Comparison of ENCODE assay signal across 18 mouse cellular contexts in the genomic region with DNA sequence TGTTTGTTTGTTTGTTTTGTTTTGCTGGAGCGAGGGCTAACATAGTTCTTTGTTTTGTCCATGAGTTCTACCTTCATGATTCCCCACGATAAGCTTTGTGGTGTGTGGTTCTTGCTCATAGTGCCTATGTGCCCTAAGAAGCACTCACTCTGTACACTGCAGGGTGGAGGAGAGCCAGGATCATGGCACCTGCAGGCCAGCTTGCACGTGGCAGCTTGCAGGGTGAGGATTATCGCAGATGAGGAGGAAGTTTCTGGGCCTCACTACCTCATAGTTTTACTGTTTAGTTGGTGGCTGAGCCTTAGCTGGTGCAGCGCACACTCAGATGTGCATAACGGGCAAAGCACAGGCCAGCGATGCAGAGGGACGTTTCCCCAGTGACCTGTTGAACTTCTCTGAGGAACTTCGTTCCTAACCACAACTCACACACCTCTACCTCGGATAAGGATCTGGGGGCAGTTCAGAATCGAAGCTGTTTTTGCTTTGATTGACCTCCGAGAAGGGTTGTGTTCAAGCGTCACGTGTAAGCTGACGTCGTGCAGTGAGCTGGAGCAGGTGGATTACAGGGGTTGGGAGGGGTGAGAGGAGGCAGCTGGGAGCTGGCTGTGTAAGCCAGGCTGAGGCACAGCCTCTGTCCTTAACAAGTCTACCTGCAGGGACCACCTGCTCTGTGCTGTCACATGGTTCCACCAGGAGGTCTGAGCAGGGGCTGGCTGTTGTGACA.
A peak's percentile ranks its signal among the peaks of the same experiment; 100 is the strongest.
DNase-seq lines count a peak whose midpoint lies in the region; ATAC-seq and TF ChIP-seq lines count a peak whose summit lies in the region.
"Had no signal": no experiment of that assay in that cellular context is flagged by ENCODE, and none has a peak within 500 bp of the region (broad histone marks: within the 10 kb centered on the region; RNA-seq: fewer than 3 reads in every experiment).

No protein-coding gene starts in this region.

- no peak for TF ChIP-seq CTCF in brain, embryonic 14.5 days (IDR thresholded peaks at IDR 0.05; ENCODE audit: borderline replicate concordance, extremely low read depth, insufficient read depth, insufficient read length)

- H3K27me3 ChIP-seq in forebrain, embryonic 12.5 days: no peaks in the 10 kb centered on the region
- no peaks in the 10 kb centered on the region for H3K27me3 ChIP-seq in forebrain, embryonic 16.5 days (replicated peaks; ENCODE audit: control insufficient read depth, insufficient read depth, low read length)
- H3K27me3 ChIP-seq in midbrain, embryonic 12.5 days: no peaks in the 10 kb centered on the region
- no peaks in the 10 kb centered on the region for H3K27me3 ChIP-seq in midbrain, embryonic 11.5 days (ENCODE audit: control insufficient read depth, insufficient read depth, low read length)
- no peaks in the 10 kb centered on the region for H3K27me3 ChIP-seq in stomach, embryonic 16.5 days (ENCODE audit: control insufficient read depth, insufficient read depth, low read length)

- ATAC-seq in forebrain, embryonic 12.5 days (ENCODE audit: low FRiP score): 0 out of 2 replicates have a peak, but pooled peaks have one; percentile 57
- ATAC-seq in forebrain, embryonic 16.5 days: no peak
- no peak for ATAC-seq in midbrain, embryonic 12.5 days (ENCODE audit: low FRiP score, low read depth)
- no peak for ATAC-seq in midbrain, embryonic 11.5 days (ENCODE audit: low FRiP score)
- ATAC-seq in stomach, embryonic 16.5 days (ENCODE audit: insufficient read depth, low FRiP score): peak; percentile 41; the same call in 1 of the 2 replicates

- no peaks in the 10 kb centered on the region for H3K9me3 ChIP-seq in forebrain, embryonic 12.5 days
- H3K9me3 ChIP-seq in forebrain, embryonic 16.5 days (ENCODE audit: control insufficient read depth, low read length): no peaks in the 10 kb centered on the region
- H3K9me3 ChIP-seq in midbrain, embryonic 12.5 days: no peaks in the 10 kb centered on the region
- H3K9me3 ChIP-seq in midbrain, embryonic 11.5 days (ENCODE audit: control insufficient read depth, low read length): no peaks in the 10 kb centered on the region
- no peaks in the 10 kb centered on the region for H3K9me3 ChIP-seq in stomach, embryonic 16.5 days (replicated peaks; ENCODE audit: control insufficient read depth, low read length)
- H3K9me3 ChIP-seq: limb, embryonic 10.5 days; liver, embryonic 13.5 days had no signal

- H3K4me1 ChIP-seq in forebrain, embryonic 12.5 days: peaks cover 19% of the 10 kb centered on the region
- H3K4me1 ChIP-seq in forebrain, embryonic 16.5 days (replicated peaks; ENCODE audit: control insufficient read depth, insufficient read depth, low read length): peaks cover 16% of the 10 kb centered on the region
- peaks cover 27% of the 10 kb centered on the region for H3K4me1 ChIP-seq in midbrain, embryonic 12.5 days
- peaks cover 2% of the 10 kb centered on the region for H3K4me1 ChIP-seq in midbrain, embryonic 11.5 days (ENCODE audit: control insufficient read depth, insufficient read depth, low read length)
- peaks cover 15% of the 10 kb centered on the region; the same call in 1 of the 2 replicates for H3K4me1 ChIP-seq in stomach, embryonic 16.5 days (ENCODE audit: control insufficient read depth, insufficient read depth, low read length)
- H3K4me1 ChIP-seq: liver, embryonic 13.5 days had no signal

- H3K9ac ChIP-seq in forebrain, embryonic 12.5 days: no peak overlapping the region
- H3K9ac ChIP-seq in forebrain, embryonic 16.5 days (replicated peaks; ENCODE audit: low read depth, low read length): no peak overlapping the region
- H3K9ac ChIP-seq in midbrain, embryonic 12.5 days (replicated peaks): 0 out of 2 replicates have a peak overlapping the region, but pooled peaks have one; percentile 11
- H3K9ac ChIP-seq in midbrain, embryonic 11.5 days (ENCODE audit: low read length): no peak overlapping the region
- no peak overlapping the region for H3K9ac ChIP-seq in stomach, embryonic 16.5 days (ENCODE audit: low read length)
- H3K9ac ChIP-seq: liver, embryonic 13.5 days had no signal

- TF ChIP-seq POLR2A in brain, embryonic 14.5 days (IDR thresholded peaks at IDR 0.05; ENCODE audit: borderline replicate concordance, extremely low read depth, insufficient read depth, insufficient read length, poor library complexity, severe bottlenecking): no peak

- no peak overlapping the region for H3K4me3 ChIP-seq in forebrain, embryonic 12.5 days (replicated peaks)
- no peak overlapping the region for H3K4me3 ChIP-seq in forebrain, embryonic 16.5 days (replicated peaks; ENCODE audit: low read length)
- no peak overlapping the region for H3K4me3 ChIP-seq in midbrain, embryonic 12.5 days
- no peak overlapping the region for H3K4me3 ChIP-seq in midbrain, embryonic 11.5 days (ENCODE audit: low read depth, low read length)
- no peak overlapping the region for H3K4me3 ChIP-seq in stomach, embryonic 16.5 days (replicated peaks; ENCODE audit: low read length)
- H3K4me3 ChIP-seq: limb, embryonic 10.5 days; liver, embryonic 13.5 days had no signal

- no peak overlapping the region for H3K27ac ChIP-seq in forebrain, embryonic 12.5 days
- no peak overlapping the region for H3K27ac ChIP-seq in forebrain, embryonic 16.5 days (ENCODE audit: low read length)
- H3K27ac ChIP-seq in midbrain, embryonic 12.5 days (replicated peaks): no peak overlapping the region
- no peak overlapping the region for H3K27ac ChIP-seq in midbrain, embryonic 11.5 days (ENCODE audit: low read depth, low read length)
- no peak overlapping the region for H3K27ac ChIP-seq in stomach, embryonic 16.5 days (ENCODE audit: low read length)
- H3K27ac ChIP-seq: limb, embryonic 10.5 days; liver, embryonic 13.5 days had no signal

- no peak overlapping the region for H3K4me2 ChIP-seq in forebrain, embryonic 12.5 days
- no peak overlapping the region for H3K4me2 ChIP-seq in forebrain, embryonic 16.5 days (ENCODE audit: low read length)
- H3K4me2 ChIP-seq in midbrain, embryonic 12.5 days (replicated peaks): no peak overlapping the region
- H3K4me2 ChIP-seq in midbrain, embryonic 11.5 days: no peak overlapping the region
- H3K4me2 ChIP-seq in stomach, embryonic 16.5 days (ENCODE audit: low read depth, low read length): peak overlapping the region; percentile 34
- H3K4me2 ChIP-seq: heart, embryonic 11.5 days; liver, embryonic 13.5 days had no signal

- 60% methylated on average over 16 of the region's 16 CpGs for WGBS in forebrain, embryonic 12.5 days
- WGBS in forebrain, embryonic 16.5 days: 50% methylated on average over 16 of the region's 16 CpGs
- 59% methylated on average over 16 of the region's 16 CpGs for WGBS in midbrain, embryonic 12.5 days
- WGBS in midbrain, embryonic 11.5 days: 54% methylated on average over 16 of the region's 16 CpGs
- 41% methylated on average over 16 of the region's 16 CpGs for WGBS in stomach, embryonic 16.5 days

- H3K36me3 ChIP-seq in forebrain, embryonic 12.5 days (replicated peaks): no peaks in the 10 kb centered on the region; the same call in 1 of the 2 replicates
- H3K36me3 ChIP-seq in forebrain, embryonic 16.5 days (ENCODE audit: control insufficient read depth, insufficient read depth): no peaks in the 10 kb centered on the region
- H3K36me3 ChIP-seq in midbrain, embryonic 12.5 days: 0 out of 2 replicates have a peak, but pooled peaks cover 3% of the 10 kb centered on the region
- no peaks in the 10 kb centered on the region for H3K36me3 ChIP-seq in midbrain, embryonic 11.5 days (ENCODE audit: control insufficient read depth, insufficient read depth, low read length)
- no peaks in the 10 kb centered on the region for H3K36me3 ChIP-seq in stomach, embryonic 16.5 days (ENCODE audit: control insufficient read depth, insufficient read depth, low read length)
- H3K36me3 ChIP-seq: liver, embryonic 13.5 days had no signal

- DNase-seq in midbrain, embryonic 11.5 days (ENCODE audit: low spot score, missing footprints): no peak
- DNase-seq in brain, embryonic 14.5 days (ENCODE audit: low read depth): peak; percentile 42
- DNase-seq in lung, adult 18-20 months: no peak
- no peak for DNase-seq in lung, postnatal 4 days
- DNase-seq: adrenal gland, postnatal 14 days; B cell, adult 2 months; cerebellum, postnatal 14 days; heart, postnatal 36 days; kidney, postnatal 10 days; liver, embryonic 13.5 days; lung, postnatal 10 days; right cerebral cortex, postnatal 14 days had no signal

Comparison
In these comparisons a context has a peak if more than half of its experiments do, and no peak if none do; other contexts are left out.
1. ATAC-seq: peak in forebrain, embryonic 12.5 days (single experiment) and stomach, embryonic 16.5 days (single experiment); none in forebrain, embryonic 16.5 days (single experiment), midbrain, embryonic 12.5 days (single experiment) and midbrain, embryonic 11.5 days (single experiment).